Mouse (Mus musculus) ES-CJ7 (cell line): Measurements from ENCODE around the gene Akap12.

Experiments
- DNase-seq: peaks from one replicate; pipeline ENCODE4 v3.0.0; 2011; ENCODE audit warnings: low read depth, low spot score

Akap12 gene

DNA sequence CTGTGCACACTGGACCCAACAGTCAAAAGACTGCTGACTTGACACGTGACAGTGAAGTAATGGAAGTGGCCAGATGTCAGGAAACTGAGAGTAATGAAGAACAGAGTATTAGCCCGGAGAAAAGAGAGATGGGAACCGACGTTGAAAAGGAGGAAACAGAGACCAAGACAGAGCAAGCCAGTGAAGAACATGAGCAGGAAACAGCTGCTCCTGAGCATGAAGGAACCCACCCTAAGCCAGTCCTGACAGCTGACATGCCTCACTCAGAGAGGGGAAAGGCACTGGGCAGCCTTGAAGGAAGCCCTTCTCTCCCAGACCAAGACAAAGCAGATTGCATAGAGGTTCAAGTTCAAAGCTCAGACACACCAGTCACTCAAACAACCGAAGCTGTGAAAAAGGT lies 90.5 kb downstream of the Akap12 start:
- no peak for DNase-seq

- no peak for DNase-seq
Observed at GRCm38 (mm10) chr10:4357435-4357834, 91.3 kb downstream of the Akap12 start.

- DNase-seq = peak; percentile 71
Observed at GRCm38 (mm10) chr10:4364618-4365017, 98.4 kb downstream of the Akap12 start.

DNA sequence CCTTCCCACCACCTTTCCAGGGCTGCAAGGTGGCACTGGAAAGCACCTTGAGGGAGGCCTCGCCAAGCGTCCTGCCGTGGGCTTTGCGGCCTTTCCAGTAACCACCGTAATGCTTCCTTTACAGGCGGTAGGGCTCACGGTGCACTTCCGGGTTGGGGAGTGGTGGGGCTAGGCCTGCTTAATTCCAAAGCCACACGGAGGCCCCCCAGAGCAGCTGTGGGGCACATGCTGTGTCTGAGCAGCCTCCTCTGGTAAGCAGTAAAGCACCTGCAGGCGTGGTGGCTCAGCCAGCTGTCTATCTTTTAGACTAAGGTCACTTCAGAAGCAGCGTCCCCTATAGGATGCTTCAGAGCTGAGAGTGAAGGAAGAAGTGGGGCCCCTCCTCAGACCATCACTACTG lies 103.9 kb downstream of the Akap12 start:
- DNase-seq = no peak

- DNase-seq = peak; percentile 88
Observed at GRCm38 (mm10) chr10:4372011-4372410, 105.8 kb downstream of the Akap12 start.

- DNase-seq = no peak
Observed at GRCm38 (mm10) chr10:4373558-4373957, 107.4 kb downstream of the Akap12 start.

DNA sequence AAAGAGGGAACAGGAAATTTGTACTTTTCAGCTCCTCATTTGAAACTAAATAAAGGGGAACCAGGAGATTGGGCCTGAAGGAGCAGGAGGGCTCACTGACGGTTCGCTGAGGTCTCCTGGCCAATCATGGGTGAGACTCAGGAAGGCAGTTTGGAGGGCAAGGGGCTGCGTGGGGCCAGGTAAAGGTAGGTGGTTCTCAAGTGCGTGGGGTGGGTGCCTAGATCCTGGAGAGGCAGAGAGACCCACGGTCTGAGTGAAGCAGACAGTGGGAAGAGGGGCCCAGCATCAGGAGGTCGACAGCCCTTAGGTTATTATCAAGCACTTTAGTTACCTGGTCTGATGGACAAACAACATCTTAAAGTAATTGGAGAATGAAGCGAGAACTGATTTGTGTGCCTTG lies 108.1 kb downstream of the Akap12 start:
- DNase-seq = no peak

DNA sequence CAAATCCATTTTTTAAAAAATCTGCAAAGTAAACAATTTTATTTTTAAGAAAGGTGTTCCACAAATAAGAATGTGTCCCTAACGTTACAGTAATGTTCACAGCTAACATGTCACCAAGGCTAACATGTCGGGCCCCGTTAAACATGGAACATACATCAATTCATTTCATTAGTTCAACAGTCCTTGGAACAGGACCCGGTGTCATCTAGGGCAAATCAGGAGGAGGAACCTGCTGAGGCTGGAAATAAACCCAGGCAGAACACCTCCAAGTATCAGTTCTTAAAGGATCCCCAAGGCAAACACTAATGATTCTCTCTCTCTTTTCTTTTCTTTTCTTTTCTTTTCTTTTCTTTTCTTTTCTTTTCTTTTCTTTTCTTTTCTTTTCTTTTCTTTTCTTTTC lies 108.6 kb downstream of the Akap12 start:
- no peak for DNase-seq

GRCm38 (mm10) chr10:4375267-4375666 lies 109.1 kb downstream of the Akap12 start:
- DNase-seq = peak; percentile 96

DNA sequence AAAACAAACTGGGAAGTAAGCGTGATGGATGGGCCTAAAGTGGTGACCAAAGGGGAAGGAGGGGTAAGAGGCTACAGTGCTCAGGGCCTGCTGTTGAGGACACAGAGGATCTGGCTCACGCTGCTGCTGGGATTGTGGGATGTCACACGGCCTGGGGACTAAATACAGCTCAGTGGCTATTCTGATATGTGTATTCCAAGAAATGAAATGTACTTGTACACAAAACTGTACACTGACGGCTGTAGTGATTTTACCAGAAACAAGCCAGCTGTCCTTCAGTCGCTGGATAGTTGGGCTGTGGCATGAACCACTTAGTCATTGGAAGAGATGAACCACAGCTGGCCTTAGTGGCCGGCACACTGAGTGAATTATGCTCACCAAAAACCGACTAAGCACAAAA lies 110.3 kb downstream of the Akap12 start:
- DNase-seq = no peak

DNA sequence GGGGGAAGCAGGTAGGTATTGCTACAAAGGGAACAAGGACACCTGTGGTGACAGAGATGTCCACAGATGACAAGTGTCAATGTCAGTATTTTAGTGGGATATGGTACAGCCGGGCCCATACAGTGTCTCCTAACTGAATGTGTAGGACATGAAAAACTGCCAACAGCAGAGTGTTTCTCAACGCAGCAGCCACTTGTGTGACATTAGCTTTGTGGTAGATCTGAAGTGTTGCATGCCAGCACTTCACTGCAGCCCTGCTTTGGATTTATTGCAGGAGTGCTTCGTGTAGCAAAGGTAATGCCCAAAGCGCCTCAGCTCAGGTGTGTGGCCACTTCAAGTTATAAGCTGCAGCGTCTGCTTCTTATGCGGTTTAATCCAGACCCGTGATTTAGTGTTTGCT lies 110.8 kb downstream of the Akap12 start:
- DNase-seq = no peak

GRCm38 (mm10) chr10:4380748-4381147 lies 114.6 kb downstream of the Akap12 start:
- DNase-seq = no peak

- DNase-seq = no peak
Observed at GRCm38 (mm10) chr10:4384244-4384643, 118.1 kb downstream of the Akap12 start.

- peak; percentile 93 for DNase-seq
Observed at GRCm38 (mm10) chr10:4386609-4387591, 120.7 kb downstream of the Akap12 start.

DNA sequence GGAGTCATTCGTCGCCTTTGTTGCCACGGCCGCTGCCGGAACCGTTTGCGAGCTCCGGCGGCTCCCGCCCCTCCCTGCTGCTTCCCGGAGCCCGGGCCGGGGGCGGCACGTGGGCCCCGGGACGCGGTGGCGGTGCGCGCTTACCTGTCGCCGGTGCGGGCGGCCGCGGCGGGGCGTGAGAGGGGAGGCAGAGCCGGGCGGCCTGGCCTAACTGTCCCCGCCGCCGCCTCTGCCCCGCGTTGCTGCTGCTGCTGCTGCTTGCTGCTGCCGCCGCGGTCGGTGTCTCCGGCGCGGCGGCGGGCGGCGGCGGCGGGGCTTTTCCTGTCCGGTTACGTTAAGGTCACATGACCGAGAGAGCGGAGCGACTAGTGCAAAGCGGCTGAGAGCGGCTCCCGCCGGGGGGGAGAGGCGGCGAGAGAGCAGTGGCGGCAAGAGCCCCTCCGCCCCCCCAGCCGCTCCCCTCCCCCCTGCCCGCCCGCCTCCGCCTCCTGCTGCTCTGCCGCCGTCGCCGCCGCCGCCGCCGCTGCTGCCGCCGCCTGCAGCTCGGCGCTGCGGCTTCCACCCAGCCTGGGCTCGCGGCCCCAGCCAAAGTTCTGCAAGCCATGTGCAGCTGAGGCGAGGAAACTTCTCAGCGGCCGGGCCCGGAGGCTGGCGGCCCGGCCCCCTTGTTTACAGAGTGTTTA lies 121.7 kb downstream of the Akap12 start, which contains the start of gene Zbtb2:
Gene Zbtb2 (minus strand): TSS at position 408 of the 683 bp plus-strand sequence.
- DNase-seq = peak; percentile 61

DNA sequence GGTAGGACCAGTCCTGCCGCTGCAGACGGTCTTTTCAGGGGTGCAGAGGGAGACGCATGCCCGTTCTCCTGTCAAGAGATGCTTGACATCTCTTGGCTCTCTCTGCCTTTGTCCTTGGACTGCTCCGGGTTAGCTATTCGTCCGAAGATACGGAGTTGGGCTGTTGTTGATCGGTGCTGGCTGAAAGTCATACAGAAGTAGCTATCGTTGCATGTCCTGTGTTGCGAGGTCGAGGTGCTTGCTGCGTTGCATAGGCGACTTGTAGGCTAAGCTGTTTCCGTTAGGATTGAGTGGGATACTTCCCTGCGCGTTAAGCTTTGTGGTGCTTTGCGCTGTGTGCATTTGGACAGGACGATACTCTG lies 122.2 kb downstream of the Akap12 start:
- no peak for DNase-seq

- no peak for DNase-seq
Observed at GRCm38 (mm10) chr10:4389036-4389435, 122.9 kb downstream of the Akap12 start.

DNA sequence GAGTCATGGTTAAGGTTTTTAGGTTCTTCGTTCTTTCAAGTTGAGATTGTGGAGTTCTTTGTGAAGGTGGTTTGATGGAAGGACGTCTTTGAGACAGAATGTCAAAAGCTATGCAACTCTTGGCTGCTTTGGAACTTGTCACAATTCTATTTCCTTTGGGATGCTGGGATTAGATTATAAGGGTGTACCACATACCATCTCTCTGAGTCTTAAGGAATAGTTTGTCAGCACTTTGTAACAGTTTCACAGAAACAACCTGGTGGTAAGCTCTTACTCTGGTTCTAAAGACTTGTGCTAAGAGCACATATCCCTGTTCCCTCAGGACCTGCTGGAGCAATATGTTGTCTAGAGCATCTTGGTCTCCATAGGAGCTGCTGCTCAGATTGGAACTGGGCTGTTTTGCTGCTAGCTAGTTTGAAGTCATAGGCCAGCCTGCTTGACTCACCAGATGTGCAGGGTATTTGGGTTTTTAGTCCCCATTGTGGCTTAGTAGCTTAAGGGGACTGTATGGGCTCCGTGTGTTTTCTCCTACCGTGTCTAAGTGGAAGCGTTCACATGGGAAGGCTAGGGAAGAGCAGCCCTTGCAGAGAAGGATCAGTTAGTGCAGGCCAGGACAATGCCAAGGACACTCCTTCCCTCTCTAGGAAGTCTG lies 123.4 kb downstream of the Akap12 start:
- no peak for DNase-seq

GRCm38 (mm10) chr10:4390550-4390949 lies 124.4 kb downstream of the Akap12 start:
- no peak for DNase-seq

- DNase-seq = no peak
Observed at GRCm38 (mm10) chr10:4391076-4391475, 124.9 kb downstream of the Akap12 start.

DNA sequence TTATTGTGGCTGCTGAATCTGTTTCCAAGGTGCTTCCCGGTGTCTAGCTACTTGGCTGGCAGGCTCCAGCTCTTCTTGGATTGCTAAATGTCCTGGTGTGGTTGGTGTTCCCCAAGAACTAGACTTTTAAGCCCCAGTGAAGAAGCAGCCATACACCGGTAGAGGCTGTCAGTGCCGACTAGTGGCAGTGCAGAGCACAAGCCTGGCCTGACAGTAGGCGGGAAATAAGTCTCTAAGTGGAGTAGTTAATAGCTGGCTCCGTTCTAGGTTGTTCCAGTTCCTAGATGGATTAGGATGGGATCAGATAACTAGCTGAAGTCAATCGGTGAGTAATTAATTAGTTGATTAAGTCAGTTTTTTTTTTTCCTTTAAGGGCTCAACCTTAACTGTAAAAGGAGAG lies 125.7 kb downstream of the Akap12 start:
- peak; percentile 71 for DNase-seq

DNA sequence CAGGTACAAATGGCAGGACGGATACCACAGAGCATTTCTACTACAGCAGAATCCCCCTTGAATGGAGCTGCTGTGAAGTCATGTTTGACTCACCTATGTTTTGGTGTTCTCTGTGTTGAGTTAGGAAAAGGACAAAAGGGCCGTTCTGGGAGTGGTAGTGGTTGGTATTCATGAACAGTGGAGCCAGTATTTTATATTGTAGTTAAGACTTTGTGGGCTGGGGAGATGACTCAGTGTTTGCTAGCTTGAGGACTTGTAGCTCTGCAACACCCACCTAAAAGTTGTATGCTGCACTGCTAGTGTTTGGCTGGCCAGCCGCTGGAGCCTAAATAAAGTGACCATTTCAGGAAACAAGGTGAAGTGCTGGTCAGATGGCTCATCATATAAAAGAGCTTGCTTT lies 129.1 kb downstream of the Akap12 start:
- DNase-seq = no peak
